Mouse (Mus musculus) gastrocnemius, adult 2 months (tissue): ENCODE results near the gene Celsr1. TPM values are rescaled to one million over a fixed set of nuclear protein-coding genes. Genes with fewer than 3 reads are reported as not detected.
"Not testable (repeated sequence)": the region's sequence is repeated elsewhere in the genome, so short reads cannot be mapped to it uniquely, and the experiment has no call there.

Experiments
- DNase-seq: peaks from one replicate; pipeline ENCODE4 v3.0.0; 2022
- H3K27ac ChIP-seq: fragments of 200-600 bp; 2 replicates; pipeline ENCODE4 v1.8.1; 2022; ENCODE audit warnings: mild to moderate bottlenecking
- H3K4me3 ChIP-seq: fragments of 200-600 bp; 2 replicates; pipeline ENCODE4 v1.8.1; 2022; ENCODE audit warnings: mild to moderate bottlenecking, moderate library complexity
- CTCF ChIP-seq: fragments of 200-600 bp; IDR thresholded peaks from 2 replicates; pipeline ENCODE4 v1.8.1; 2022; ENCODE audit warnings: antibody characterized with exemption, mild to moderate bottlenecking, moderate library complexity
- intact Hi-C: fragments of 180-260 bp; cut with DNase I; formaldehyde crosslinking; loops from one replicate; pipeline ENCODE4 v1.15.1; 2025
- total RNA-seq, 2 experiments: library from RNA; stranded (reverse); gene quantifications; 2 replicates each; pipeline ENCODE4 v1.2.3; 2021

Gene Celsr1
- total RNA-seq, 2 experiments from 2014 or later = 0.13 to 0.28 TPM

DNA sequence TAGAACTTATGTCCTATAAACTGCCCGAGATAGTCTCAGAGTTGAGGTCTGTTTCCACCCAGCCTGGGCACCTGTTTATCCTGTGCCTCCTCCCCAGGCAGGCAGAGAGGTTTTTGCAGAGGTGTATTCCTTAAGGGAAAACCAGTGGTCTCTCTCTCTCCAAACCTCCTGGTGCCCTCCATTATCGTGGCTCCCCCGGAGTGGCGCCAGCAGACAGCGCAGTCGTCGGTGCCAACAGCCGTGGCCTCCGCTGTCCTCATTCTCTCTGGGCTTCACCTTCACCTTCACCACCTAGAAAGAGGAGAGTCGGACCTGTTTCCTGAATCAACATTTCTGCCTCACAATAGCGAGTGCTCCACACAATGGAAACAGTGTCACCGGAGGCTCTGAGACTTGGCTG is 27.0 kb upstream of the Celsr1 start:
- intact Hi-C loops = no loop called here
- no peak for TF ChIP-seq CTCF
- Histone ChIP-seq H3K4me3 (no peak overlapping the region), H3K27ac (no peak overlapping the region)
- DNase-seq = no peak

DNA sequence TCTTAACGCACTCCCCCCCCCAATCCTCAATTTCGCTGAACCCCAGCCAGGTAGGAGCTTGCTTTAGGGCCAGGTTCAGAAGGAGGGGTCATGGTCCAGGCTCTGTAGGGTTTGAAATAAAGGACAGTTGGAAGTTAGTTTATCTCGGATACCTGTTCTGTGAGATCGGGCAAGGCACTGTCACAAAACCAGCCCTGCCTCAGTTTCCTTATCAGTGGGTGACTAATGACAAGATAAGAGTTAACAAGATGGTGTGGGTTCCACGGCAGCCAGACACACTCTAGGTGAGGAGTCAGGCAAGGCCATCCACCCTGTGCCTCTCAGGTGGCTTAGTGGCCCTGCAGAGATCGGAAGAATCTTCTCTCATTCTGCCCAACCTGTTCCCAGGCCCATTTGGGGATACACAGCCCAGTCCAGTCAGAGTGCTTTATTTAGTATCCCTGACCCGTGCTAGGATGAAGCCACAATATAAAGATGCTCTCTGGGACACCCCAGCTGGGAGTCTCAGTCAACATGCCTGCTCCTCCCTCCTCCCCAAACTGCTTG is 26.3 kb upstream of the Celsr1 start:
- DNase-seq = no peak
- Histone ChIP-seq H3K4me3 (peak overlapping the region; percentile 97; the same call in 1 of the 2 replicates), H3K27ac (no peak overlapping the region)
- TF ChIP-seq CTCF = no peak
- intact Hi-C loops = no loop called here

DNA sequence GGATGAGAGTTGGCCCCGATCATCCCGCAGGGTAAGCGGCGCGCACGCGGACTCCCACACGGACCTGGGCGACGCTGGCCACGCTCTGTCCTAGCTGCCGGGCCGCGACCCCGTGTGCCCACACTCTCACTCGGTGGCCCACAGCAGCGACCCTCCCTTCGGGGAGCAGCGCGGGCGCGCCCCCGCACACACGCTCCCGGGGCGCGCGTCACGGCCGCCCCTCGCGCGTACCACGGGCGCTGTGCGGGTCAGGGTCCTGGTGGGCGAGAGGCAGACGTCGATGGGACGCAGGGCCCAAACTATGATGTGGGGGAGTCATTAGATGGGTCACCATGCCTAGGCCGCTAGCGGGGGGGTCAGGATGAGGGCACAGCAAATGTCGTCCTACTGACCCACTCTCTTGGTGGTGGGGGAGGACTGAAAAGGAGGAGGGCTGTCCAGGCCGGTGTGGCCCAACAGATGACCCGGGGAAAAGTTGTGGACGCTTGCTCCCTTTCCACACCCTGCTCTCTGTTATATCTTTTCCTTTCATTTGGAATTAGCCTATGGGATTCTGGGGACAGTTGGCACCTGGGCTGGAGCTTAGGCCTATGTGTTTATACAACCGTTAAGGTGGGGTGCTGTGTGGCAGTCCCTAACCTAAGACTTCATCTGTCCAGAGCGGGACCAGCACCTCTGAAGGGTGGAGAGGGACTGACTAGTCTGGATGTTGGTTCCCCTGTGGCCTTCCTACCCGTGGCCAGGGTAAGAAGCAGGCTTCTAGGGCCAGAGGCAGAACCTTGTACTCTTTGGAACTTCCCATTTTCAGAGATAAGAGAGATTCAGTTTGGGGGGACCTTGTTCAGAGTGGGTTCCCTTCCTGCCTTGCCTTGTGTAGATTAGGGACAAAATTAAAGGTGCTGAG is 25.6 kb upstream of the Celsr1 start:
- Histone ChIP-seq H3K27ac (peak overlapping the region; percentile 93), H3K4me3 (peak overlapping the region; percentile 97)
- no peak for TF ChIP-seq CTCF
- peak; percentile 52 for DNase-seq
- intact Hi-C loops = loop anchor here (1.0 kb wide), 1 partner anchor 63 kb away; no protein-coding TSS in a partner anchor

DNA sequence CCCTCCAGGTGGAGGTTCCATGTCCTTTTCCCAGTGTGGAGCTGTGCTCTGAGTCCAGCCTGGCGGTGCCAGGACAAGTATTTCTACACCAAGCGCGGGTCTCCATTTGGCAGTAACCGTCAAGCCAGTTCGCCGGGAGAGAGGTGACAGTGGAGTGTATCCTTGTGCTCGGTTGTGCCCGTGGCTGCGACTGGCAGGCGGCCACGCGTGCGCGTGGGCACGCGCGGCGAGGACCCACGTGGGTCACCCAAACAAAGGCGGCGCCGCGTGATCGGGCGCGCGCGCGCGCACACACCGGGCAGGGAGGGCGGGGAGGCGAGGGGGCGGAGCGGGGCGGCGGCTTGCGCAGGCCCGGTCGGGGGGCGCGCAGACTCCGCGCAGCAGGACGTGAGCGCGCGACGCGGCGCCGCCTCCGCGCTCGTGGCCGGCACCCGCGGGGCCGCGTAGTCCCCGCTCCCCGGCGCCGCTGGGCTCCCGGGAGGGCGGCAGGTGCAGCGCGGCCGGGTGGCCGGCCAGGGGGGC is 24.9 kb upstream of the Celsr1 start:
- H3K27ac ChIP-seq = peak overlapping the region; percentile 93

DNA sequence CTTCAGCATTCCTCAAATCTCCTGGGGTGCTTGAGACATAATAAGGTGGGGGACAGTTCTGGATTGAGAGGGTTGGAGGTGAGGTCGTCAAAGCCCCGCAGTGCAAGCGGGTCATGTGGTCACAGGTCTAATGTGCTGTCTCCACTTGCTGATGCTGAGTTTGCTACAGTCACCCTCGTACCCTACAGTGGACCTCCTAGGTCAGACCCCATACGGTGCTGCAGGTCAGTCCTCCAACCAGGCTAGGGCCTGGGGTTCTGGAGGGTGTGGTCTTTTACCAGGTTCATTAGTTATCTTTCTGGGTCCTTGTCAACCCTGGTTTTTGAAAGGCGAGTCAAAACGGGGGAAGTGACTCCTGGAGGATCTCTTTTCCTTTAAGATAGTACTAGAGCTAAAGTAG is 24.3 kb upstream of the Celsr1 start:
- no peak for TF ChIP-seq CTCF
- Histone ChIP-seq H3K4me3 (peak overlapping the region; percentile 97), H3K27ac (peak overlapping the region; percentile 90)
- no peak for DNase-seq
- intact Hi-C loops = loop anchor here (1.0 kb wide), 1 partner anchor 64 kb away; no protein-coding TSS in a partner anchor

More for the DNA sequence above, 24.9 kb upstream of the Celsr1 start:
- peak; percentile 92 for DNase-seq
- intact Hi-C loops = loop anchor here (1.0 kb wide), 1 partner anchor 64 kb away; no protein-coding TSS in a partner anchor
- H3K4me3 ChIP-seq = peak overlapping the region; percentile 97
- TF ChIP-seq CTCF = no peak

DNA sequence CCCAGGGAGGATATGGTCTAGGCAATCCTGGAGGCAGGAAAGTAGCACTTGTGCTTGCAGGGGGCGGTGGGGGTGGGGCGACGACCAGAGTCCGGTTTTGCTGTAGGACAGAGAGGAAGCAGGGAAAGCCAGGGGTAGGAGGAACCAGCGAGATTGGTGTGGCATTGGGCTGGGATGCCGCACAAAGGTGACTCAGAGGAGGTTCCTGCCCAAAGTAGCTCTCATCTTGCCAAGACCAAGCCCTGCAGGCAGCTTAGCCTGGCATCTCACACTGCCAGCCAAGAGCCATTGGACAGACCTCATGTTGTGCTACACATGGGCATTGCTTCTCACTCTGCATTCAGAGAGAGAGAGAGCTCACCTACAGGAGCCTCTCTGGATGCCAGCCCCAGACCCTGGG is 23.8 kb upstream of the Celsr1 start, which contains the start of gene Gramd4:
Gene Gramd4 (plus strand): TSS at position 283 of the 400 bp plus-strand sequence.
- intact Hi-C loops = no loop called here
- peak; percentile 56 for DNase-seq
- H3K4me3 ChIP-seq = peak within 1 kb of the TSS; percentile 97
- peak within 1 kb of the TSS; percentile 90 for H3K27ac ChIP-seq
- no peak for TF ChIP-seq CTCF

DNA sequence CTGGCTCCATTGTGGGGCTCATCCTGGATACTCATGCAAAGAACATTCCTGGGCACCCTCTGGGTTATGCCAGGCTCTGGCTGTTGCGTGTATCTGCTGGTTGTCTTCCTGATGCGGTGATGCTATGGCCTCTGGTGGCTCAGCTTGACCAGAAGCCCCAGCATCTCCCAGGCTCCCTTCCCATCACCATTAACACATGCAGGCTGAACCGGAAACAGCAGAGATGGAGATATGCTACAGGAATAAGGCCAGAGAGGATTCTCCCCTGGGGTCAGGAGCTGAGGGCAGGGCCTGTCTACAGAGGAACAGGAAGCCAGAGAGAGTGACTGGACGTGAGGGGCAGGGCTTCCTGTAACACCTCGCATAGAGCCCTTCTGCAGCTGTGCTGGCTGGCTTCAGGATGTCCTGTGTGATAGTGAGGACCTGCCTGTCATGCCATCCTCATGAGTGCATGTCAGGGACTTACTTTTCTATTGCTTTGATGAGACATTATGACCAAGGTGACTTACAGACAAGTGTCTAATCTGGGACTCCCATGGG is 22.7 kb upstream of the Celsr1 start:
- Histone ChIP-seq H3K27ac (no peak overlapping the region), H3K4me3 (no peak overlapping the region)
- DNase-seq = no peak
- no peak for TF ChIP-seq CTCF
- intact Hi-C loops = no loop called here

DNA sequence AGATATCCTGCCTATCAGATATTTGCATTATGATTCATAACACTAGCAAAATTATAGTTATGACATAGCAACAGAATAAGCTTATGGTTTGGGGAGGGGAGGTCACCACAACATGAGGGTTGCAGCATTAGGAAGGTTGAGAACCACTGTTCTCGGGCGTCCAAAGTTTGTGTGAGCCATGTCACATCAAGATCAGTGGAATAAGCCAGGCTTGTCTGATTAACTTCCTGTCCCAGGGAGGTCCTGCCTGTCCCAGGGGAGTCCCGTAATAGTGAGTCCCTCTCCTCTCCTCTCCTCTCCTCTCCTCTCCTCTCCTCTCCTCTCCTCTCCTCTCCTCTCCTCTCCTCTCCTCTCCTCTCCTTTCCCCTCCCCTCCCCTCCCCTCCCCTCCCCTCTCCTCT is 21.3 kb upstream of the Celsr1 start:
- intact Hi-C loops = loop anchor here (1.0 kb wide), 1 partner anchor 69 kb away; no protein-coding TSS in a partner anchor
- H3K4me3 ChIP-seq, H3K27ac ChIP-seq, DNase-seq: not testable (repeated sequence)

DNA sequence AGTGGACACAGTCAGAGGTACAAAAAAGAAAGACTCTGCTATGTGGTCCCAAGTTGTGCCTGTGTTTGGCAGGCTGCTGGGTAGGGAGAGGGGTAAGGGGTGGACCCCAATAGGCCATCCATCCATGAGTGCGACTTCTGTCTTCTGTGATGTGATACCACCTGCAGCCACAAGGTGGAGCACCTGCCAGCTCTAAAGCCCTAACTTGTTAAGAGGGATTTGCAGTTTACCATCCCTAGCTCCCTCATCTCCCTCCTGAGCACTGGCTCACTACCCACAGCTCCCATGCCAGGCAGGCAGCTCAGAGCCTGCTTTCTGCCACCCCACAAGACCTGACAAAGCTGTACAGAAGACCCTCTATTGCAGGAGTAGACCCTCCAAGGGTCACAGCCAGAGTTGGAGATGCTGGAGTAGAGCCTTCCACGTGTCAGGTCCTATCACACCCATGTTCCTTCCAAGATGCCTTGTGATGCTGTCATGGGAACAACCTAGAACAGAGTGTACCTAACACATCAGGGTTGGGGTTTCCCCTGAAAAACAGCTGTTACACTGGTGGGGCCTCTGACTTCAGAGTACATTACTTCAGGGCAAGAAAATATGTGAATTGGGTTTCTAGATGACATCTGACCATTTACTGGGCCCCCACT is 20.4 kb upstream of the Celsr1 start:
- Histone ChIP-seq H3K4me3 (no peak overlapping the region), H3K27ac (no peak overlapping the region)
- peak; percentile 82 for DNase-seq
- intact Hi-C loops = loop anchor here (1.0 kb wide), 1 partner anchor 70 kb away; no protein-coding TSS in a partner anchor
- TF ChIP-seq CTCF = peak; percentile 97; the same call in 1 of the 2 replicates

DNA sequence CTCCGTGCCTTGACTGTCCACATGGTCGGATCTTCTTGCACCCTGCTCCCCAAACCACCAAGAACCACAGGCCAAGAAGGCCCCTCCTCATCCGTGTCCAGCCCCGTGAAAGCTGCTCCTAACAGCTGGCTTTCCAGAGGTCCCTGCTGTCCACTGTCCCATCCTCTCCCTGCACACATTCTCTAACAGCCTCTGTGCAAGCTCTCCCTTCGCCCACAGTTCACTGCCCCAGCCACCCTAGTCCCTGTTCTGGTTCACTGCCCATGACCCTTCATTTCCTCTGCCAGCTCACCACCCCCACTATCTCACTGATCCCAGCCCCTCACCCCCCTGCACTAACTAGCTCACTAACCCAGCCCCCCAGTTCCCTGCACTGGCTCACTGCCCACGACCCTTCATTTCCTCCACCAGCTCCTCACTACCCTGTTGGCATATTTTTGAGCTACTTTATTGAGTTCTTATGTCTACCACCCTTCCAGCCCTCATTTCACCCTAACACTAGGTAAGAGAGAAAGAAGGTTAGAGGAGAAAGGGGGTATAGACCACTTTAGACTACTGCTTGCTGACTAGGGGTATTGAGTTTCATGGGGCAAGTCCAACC is 18.4 kb upstream of the Celsr1 start:
- Histone ChIP-seq H3K4me3 (no peak overlapping the region), H3K27ac (no peak overlapping the region)
- no peak for DNase-seq
- no peak for TF ChIP-seq CTCF
- intact Hi-C loops = no loop called here

DNA sequence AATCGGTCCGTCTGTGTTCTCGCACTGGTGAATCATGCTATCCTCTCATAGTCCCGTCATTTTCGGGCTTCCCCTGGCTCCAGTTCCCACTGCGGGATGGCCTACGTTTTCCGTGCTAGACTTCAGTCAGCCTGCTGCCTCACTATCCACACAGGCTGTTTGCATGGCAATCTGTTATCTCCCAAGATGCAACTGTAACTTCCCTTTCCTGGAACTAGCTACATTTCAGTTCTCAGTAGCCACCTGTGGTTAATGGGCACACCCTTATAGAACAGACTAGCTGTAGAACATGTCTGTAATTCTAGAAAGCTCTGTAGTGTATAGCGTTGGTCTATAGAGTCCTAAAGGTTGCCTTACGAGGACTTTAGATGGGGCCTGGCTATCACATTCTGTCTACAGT is 17.6 kb upstream of the Celsr1 start:
- no peak for TF ChIP-seq CTCF
- Histone ChIP-seq H3K4me3 (no peak overlapping the region), H3K27ac (no peak overlapping the region)
- intact Hi-C loops = no loop called here
- no peak for DNase-seq
